Mouse (Mus musculus) adrenal gland, adult (tissue): Measurements from ENCODE around the gene Nhsl1.

Experiments used
- DNase-seq, 2 experiments: peaks; one replicate each; pipeline ENCODE4 v3.0.0; 2022 to 2023; ENCODE audit warnings: low spot score in 1 of 2; ENCODE audit not compliant: inconsistent age in 2 of 2

Gene Nhsl1

DNA sequence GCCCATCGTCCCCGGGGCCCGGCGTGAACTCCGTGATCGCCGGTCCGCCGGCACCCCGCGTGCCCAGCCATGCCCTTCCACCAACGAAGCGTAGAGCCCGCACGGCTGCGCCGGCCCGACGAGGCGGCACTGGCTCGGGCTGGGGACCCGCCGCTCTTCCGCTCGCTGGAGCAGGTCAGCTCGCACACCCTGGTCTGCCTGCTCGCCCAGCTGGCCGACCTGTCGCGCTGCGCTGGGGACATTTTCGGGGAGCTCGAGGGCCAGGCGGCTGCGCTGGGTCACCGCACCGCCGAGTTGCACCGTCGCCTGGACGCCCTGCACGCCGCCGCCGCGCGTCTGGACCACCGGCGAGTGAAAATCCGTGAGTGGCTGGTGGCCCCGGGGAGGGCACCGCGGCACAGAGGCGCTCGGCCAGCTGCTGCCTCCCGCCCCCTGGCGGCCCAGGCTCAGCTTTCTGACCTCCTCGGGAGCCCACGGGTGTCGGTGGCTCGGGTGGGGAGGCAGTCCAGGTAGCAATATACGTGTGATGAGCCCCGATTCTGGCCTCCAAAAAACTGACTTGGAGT is at the start of gene Nhsl1:
Gene Nhsl1, plus strand, starts transcription at position 70 of the 566 bp plus-strand sequence.
- DNase-seq, result peak; percentile 67 to 88

DNA sequence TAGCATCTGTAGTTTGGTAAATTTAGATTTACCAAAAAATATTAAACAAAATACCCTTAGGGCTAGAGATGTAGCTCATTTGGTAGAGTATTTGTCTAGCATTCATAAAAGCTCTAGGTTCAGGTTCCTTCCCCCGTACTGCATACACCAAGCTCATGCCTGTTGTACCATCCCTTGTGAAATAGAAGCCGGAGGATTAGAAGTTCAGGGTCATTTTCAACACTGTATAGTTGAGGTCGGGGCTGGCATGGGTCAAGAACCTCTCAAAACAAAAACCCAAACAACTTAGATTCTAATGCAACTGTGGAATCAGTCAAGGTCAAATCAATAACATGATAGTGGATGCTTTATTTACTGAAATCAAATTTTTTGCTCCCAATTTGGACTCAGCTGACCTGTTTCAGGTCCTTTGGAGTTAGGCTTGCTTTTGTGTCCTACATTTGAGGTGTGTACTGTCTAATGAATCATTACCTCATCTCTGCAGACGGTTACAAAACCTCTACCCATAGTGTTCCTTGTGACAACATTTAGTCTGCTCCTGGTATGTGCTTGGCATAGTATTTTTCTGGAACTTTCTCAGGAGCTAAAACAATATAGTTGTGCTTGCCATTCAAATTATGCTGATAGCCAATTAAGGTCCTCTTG is 42.6 kb upstream of the Nhsl1 start:
- no peak for DNase-seq

DNA sequence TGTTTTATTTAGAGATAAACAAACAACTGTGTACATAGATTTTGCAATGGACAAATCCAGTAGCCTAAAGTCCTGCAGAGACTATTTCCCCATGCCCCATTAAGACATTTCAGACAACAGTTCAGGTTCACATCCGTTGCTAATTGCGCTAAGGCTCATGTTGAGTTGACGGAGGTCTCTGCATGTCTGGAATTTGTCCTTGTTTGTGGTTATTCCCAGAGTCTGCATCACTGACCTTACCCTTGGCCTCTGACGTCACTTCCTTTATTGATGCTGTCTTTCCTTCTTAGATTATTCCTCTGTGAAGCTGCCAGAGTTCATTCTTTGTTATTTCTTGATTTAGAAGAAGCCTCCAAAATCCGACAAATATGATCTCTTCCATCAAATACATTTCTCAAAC is 34.8 kb upstream of the Nhsl1 start:
- DNase-seq, result no peak

DNA sequence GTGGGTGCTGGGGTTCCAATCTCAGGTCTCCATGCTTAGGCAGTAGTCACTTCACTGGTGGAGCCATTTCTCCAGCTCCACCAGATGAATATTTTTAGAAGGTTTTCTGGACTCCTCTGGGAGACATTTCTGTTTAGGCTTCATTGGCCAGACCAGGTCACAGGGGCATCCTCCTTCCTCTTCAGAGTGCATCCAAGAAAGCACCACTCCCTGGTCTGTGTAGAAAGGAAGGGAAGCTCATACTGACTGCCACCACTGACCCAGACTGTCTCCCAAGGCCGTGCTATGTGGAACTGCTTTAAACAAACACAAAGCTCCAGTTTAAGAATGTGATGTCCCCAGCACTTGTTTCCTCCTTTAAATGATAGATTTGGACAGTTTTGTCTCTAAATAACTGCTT is 29.3 kb upstream of the Nhsl1 start:
- DNase-seq, result peak; percentile 7 to 30

DNA sequence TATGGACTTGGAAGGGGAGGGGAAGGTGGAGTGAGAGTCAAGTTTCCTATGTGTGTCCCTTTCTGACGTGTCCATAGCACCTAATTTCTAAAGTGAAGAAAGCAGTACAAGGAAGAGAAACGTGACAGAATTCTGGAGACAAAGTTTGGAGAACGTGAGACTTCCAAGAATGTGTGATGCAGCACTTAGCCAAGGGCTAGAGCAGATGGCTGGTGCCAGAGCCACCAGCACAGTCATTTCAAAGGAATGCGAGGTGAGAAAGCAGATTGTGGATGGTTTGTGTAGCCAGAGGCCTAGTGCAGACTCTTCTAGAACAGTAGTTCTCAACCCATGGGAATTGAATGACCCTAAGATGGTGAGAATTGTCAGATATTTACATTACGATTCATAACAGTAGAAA is 13.7 kb upstream of the Nhsl1 start:
- no peak for DNase-seq

DNA sequence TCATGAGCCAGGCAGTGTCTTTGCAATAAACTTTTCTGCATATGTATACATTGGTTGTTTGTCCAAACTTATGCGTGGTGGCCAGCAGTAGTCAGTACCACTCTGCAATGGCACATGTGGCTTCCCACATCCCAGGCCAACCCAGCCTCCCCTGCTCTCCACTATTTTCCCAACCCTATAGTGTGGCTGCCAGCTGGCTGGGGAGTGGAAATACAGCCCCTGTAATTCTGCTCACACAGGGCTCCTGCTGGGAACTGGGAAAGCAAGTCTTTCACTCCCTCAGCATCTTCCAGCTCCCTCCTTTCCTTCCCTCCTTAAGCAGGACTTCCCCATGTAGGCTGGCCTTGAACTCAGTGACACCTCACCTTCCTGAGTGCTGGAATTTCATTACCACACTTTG is 3.7 kb upstream of the Nhsl1 start:
- DNase-seq, result no peak

DNA sequence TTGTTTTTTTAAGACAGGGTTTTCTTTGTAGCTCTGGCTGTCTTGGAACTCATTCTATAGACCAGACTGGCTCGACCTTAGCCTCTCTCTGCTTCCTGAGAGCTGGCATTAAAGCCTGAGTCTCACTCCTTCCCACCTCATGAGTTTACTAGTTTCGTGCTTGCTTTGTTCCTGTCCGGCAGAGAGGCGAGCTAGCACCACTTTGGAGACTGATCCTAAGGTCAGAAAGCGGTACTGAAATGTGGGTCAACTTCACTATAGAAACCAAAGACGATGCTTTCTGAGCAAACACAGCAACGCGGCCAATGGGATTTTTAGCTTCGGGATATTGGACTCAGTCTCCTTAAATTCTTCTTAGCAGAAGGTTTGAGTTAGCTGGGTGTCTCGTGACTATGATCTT is 1.3 kb upstream of the Nhsl1 start:
- DNase-seq, result no peak

DNA sequence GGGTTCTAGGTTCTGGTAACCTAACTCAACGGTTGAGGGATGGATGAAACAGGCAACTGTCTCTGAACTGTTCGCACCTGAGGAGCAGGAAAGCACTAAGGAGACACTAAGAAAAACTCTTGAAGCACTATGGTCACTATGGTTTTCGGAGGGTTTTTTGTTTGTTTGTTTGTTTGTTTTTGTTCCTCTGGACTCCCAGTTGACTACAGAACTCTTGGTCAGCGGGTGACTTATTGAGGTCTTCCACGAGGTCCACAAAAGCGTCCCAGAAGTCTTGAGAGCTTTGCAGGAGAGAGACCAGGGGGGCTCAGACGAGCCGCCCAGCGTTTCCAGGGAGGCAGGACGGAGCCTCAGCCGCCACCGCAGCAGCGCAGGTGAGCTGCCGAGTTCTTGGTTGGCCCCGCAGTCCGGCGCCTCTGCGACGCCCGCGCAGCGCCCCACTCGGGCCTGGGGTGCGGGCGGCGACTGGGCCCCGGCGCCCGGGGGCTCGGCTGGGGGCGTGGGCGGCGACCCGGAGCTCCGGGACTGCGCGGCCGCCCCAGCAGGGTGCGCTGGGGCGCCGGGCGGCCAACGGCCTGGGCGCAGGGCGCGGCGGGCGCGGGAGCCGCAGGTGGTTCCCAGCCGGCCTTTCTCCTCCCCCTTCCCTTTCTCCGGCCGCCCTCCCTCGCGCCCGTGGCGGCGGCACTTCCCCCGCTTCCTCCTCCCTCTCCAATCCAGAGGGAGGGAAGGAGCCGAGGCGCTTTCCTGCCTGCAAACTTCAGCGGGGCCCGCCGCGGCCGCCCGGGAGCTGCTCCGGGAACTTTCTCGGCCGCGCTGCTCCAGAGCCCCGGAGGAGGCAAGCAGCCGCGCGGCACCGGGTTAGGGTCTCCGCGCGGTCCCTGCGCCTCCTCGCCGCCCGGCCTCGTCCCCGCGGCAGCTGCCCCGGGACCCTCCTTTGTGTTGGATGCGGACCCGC is 547 bp upstream of the Nhsl1 start:
- DNase-seq, result peak; percentile 66 to 83

DNA sequence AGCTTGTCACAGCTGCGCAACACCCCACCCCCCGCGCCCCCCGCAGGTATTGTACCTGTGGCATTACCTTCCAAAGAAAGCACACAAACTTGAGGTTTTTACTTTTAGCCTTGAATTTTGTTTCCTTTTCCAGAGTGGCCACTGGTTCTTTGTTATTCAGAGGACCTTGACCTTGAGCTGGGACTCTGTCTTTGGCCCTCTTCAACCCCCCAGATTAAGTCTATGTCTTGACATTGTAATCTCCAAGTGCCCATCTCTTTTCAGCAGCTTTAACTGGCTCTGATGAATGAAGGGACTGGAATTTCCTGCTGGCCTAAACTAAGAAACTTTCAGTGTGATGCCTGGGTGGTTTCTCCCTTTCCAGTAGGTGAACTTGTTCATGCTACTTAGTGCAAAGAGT is 906 bp downstream of the Nhsl1 start:
- DNase-seq, result no peak

DNA sequence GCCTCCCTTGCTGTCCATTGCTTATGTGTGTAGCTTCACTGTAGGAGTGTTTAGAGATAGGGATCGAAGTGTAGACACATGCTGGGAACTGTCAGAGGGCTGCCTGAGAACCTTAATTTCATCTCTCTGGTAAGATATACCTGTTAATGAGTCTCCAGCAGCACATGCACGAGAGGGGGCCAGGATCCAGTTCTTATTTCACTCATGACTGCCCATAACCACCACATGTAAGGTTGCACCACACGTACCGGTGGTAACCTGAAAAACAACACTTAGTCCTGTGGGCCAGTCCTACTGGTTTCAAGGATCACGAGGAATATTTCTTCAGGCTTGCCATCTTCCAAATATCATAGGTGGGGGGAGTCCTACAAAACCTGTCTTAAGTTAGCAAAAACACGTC is 3.1 kb downstream of the Nhsl1 start:
- no peak for DNase-seq

DNA sequence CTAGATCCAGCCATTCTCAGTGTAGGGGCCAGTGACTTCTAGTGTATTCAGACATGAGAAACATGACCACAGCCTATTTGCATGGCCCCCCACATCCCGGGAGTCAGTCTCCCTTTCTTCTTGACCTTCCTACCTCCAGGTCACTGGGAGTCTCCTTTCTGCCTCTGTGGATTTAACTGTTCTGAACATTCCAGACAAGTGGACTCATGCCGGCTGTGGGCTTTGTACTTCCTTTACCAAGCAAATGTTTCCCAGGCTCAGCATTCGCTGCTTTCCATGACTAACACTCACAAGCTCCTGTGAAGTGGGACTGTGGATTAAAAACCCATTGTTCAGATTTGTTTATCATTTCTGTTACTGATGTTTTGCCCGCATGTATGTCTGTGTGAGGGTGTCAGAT is 4.9 kb downstream of the Nhsl1 start:
- no peak for DNase-seq

DNA sequence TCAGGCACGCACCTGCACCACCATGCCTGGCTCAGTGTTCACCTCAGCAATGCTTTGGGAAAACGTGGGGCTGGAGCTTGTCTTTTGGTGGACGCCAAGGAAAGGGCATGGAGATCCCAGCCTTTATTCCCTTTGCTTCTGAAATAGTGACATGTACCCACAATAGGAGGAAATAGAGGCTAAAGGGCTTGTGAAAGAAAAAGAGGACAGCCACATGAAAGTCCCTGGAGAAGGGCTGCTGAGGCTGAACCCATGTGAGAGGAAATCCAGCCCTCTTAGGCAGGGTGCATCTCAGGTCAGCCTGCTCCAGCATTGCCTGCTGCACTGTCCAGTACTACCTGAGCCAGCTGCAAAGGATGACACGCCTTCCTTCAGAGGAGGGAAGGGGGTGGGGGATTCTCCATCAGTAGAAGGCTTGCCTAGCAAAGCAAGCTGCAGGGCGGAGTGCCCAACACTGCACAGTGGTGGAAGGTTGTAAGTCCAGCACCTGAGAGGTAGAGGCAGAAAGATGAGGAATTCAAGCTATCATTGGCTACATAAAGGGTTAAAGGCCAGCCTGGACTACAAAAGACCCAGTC is 9.6 kb downstream of the Nhsl1 start:
- no peak for DNase-seq

DNA sequence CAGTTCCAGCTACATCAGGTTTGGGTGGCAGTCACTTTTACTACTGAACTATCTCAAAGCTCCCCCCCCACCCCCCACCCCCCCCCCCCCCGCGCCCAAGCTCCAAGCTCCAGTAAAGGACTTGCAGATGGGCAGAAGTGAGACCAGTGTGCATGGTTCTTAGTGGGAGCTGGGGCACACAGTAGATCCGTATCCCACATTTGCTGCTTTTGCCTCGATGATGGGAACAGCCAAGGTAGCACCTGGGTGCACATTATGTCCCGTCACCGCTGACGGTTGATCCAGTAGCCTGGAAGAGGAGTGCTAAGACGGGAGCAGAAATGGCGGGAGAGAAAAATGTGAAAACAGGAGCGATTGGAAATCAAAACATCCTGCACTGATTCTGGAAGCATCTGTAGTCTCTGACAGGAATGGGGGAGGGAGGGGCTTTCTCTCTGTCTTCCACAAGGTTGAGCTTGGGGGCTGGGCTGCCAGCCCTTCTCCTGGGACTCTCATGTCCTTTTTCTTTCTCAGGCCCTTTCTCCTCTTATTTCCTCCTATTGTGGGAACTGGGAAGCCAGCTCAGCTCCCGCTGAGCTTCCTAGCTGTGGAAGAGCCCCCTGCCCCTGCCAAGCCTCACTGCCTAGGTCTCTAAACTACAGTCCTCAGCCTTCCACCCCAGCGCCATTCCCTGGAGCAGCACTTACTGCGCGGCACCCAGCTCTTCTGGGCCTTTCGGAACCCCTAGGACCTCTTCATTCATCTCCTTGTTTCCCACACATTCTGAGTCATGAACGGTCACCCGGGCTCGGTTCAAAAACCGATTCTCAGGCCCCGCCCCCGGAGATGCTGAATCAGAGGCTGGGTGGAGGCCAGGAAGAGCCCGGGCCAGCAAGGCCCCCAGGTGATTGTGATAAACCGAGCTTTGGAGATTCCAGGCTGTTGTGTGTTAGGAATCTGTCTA is 10.6 kb downstream of the Nhsl1 start:
- peak; percentile 84 to 91 for DNase-seq

DNA sequence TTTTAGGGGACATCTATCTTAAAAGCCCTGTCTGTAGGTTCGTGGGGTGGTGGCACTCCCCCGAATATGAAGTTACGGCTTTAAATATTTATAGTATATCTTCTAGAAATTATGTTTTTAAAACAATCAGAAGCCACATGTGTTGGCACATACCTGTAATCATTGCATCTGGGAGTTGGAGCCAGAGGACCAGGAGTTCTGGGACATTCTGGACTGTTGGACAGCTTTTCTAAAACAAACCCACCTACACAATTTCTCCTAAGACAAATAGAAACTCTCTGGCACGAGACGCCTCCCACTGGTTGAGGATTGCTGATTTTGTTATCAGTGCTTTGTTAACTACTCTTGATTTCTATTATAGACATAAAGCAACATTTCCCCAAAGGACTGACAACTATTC is 11.7 kb downstream of the Nhsl1 start:
- no peak for DNase-seq

DNA sequence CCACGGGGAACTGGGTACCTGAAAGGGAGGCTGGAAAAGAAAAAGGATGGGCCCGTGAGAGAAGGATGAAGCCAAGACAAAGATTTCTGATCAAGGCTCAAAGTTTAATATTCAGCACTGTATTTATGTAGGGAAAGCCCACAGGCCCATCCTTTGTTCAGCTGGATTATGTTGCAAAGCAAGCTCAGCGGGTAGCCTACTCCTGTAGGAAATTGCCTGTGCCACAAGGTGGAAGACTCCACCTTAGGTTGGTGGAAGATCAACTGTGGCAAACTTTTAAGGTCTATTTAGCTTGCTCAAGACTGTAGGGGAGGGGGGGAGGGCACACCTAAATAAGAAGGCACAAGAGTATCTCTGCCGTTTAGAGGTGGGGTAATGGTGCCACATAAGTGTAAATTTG is 14.8 kb downstream of the Nhsl1 start:
- no peak for DNase-seq

DNA sequence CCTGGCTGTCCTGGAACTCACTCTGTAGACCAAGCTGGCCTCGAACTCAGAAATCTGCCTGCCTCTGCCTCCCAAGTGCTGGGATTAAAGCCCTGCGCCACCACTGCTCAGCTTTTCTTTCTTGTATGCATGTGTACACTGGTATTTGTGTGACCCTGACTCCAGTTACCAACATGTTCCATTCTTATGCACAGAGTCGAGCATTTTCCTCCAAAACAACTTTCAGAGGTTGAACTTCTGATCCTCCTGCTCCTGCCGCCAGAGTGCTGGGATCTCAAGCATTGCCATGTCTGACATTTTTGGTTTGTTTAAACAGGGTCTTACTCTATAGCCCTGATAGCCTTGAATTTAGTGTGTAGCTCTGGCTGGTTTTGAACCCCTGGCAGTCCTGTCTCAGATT is 15.4 kb downstream of the Nhsl1 start:
- no peak for DNase-seq

DNA sequence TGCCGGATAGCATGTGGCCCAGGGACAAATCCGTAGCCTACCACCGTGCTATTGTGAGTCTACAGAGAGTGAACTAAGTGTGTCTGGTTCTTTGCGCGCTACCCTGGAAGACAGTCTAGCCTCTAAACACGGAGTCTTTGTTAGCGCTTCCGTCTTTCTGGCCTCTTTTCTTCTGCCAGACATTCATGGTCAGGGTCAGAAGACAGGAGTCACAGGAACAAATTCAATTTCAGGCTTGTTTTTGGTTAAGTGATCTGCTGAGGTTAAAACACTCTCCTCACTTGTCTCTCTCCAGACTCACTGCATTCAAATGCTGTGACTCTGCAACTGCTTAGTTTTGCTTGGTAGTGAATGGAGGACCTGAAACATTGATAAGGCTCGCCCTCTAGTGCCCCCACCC is 15.9 kb downstream of the Nhsl1 start:
- no peak for DNase-seq

DNA sequence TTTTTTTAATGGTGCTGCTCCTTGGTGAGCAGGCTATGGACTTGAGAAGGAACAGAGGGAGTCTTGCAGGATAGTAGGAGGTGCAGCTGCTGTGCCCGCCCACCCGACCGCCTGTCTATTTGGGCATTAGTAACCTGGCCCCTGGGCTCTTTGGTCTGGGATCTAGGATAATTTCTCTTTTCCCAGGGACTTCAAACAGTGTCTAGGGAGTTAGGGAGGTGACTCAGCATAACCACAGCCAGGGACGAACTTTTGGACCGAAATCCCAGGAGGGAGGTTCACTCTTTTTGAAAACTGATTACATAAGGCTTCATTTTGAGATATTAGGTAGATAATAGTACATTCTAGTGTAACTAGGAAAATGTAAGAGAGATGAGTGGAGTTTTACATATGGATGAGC is 18.9 kb downstream of the Nhsl1 start:
- peak; percentile 17 to 46 for DNase-seq

DNA sequence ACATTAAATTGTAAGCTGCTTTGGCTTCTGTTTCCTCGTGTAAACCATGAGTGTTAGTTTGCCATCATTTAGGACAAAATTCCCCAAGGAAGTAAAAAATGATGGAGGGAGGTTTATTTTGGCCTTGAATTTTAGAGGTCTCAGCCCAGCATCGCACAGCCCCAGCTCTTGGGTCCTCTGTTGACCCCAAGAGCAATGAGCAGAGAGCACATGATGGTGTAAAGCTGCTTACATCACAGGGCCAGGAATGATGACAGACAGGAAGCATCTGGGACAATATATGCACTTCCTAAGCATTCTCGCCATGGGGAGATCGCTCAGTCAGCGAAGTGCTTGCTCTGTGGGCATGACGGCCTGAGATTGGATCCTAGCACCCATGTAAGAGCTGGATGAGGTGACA is 20.6 kb downstream of the Nhsl1 start:
- DNase-seq, result no peak

DNA sequence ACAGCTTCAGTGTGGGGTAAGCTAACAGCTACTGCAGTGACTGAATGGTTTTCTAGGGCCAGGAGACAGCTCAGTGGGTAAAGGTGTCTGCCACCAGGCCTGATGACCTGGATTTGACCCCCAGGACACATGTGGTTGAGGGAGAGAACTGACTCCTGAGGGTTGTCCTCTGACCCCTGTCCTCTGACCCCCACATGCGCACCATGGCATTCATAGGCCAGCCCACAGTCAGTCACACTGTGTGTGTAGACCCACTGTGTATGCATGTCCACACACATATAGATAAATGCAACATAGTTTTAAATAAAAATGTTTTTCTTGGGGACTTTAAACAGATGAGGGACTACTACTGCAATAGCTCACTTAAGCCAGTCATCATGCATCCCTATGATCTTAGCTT is 22.1 kb downstream of the Nhsl1 start:
- no peak for DNase-seq
